ENCODE assay signal across 7 mouse cellular contexts in genomic region chr7:80294062-80294763, GRCm38 (mm10). TPM values are rescaled to one million over a fixed set of nuclear protein-coding genes. Genes with fewer than 3 reads are reported as not detected.
DNase-seq lines count a peak whose midpoint lies in the region; ATAC-seq and TF ChIP-seq lines count a peak whose summit lies in the region.

Gene Prc1, plus strand, starts transcription at chr7:80294450.

- peak within 1 kb of the TSS; percentile 93 for H3K27ac ChIP-seq in embryonic facial prominence, embryonic 10.5 days (replicated peaks)
- peak within 1 kb of the TSS; percentile 64 for H3K27ac ChIP-seq in intestine, postnatal 0 days (ENCODE audit: low read depth, low read length)
- peak within 1 kb of the TSS; percentile 69 for H3K27ac ChIP-seq in midbrain, embryonic 12.5 days (replicated peaks)
- peak within 1 kb of the TSS; percentile 37 for H3K27ac ChIP-seq in small intestine, adult 2 months (ENCODE audit: insufficient read depth, low read depth, low read length)

- peak; percentile 100 for DNase-seq in adrenal gland, postnatal 10 days
- peak; percentile 100 for DNase-seq in embryonic facial prominence, embryonic 10.5 days (ENCODE audit: low spot score)
- DNase-seq in gonadal fat pad, adult 2 months (ENCODE audit: low read depth): peak; percentile 70
- peak; percentile 98 for DNase-seq in left cerebral cortex, postnatal 4 days

- WGBS in embryonic facial prominence, embryonic 10.5 days: under 1% methylated on average over 52 of the region's 52 CpGs
- under 1% methylated on average over 52 of the region's 52 CpGs for WGBS in intestine, postnatal 0 days
- under 1% methylated on average over 52 of the region's 52 CpGs for WGBS in midbrain, embryonic 12.5 days
- under 1% methylated on average over 52 of the region's 52 CpGs for WGBS in small intestine, adult 2 months

- TF ChIP-seq POLR2A in small intestine, adult 2 months (IDR thresholded peaks at IDR 0.05; ENCODE audit: low read depth, low read length): peak; percentile 77

- ATAC-seq in intestine, postnatal 0 days: peak; percentile 99
- ATAC-seq in midbrain, embryonic 12.5 days (ENCODE audit: low FRiP score, low read depth): peak; percentile 99

- H3K4me1 ChIP-seq in embryonic facial prominence, embryonic 10.5 days: peaks cover 32% of the 10 kb centered on the region
- no peaks in the 10 kb centered on the region for H3K4me1 ChIP-seq in intestine, postnatal 0 days (replicated peaks; ENCODE audit: control insufficient read depth, insufficient read depth, low read length)
- peaks cover 21% of the 10 kb centered on the region for H3K4me1 ChIP-seq in midbrain, embryonic 12.5 days
- H3K4me1 ChIP-seq in small intestine, adult 2 months (ENCODE audit: control insufficient read depth, insufficient read depth, insufficient read length, low read length): peaks cover 2% of the 10 kb centered on the region; the same call in 1 of the 2 replicates

- TF ChIP-seq CTCF in intestine, postnatal 0 days (IDR thresholded peaks at IDR 0.05; ENCODE audit: low read depth): no peak
- TF ChIP-seq CTCF in small intestine, adult 2 months (IDR thresholded peaks at IDR 0.05; ENCODE audit: extremely low read depth, insufficient read length, insufficient replicate concordance, low read depth, low read length): no peak

- H3K4me3 ChIP-seq in embryonic facial prominence, embryonic 10.5 days: peak within 1 kb of the TSS; percentile 81
- peak within 1 kb of the TSS; percentile 75 for H3K4me3 ChIP-seq in intestine, postnatal 0 days (ENCODE audit: low read depth, low read length)
- H3K4me3 ChIP-seq in midbrain, embryonic 12.5 days: peak within 1 kb of the TSS; percentile 84
- H3K4me3 ChIP-seq in small intestine, adult 2 months (ENCODE audit: low read depth, low read length): peak within 1 kb of the TSS; percentile 81

- peak within 1 kb of the TSS; percentile 66 for H3K9ac ChIP-seq in intestine, postnatal 0 days (ENCODE audit: low read depth, low read length)
- H3K9ac ChIP-seq in midbrain, embryonic 12.5 days (replicated peaks): peak within 1 kb of the TSS; percentile 71

- peak within 1 kb of the TSS; percentile 88 for H3K4me2 ChIP-seq in intestine, postnatal 0 days (replicated peaks; ENCODE audit: low read depth)
- peak within 1 kb of the TSS; percentile 86 for H3K4me2 ChIP-seq in midbrain, embryonic 12.5 days (replicated peaks)

- no peaks in the 10 kb centered on the region for H3K9me3 ChIP-seq in embryonic facial prominence, embryonic 10.5 days
- no peaks in the 10 kb centered on the region for H3K9me3 ChIP-seq in intestine, postnatal 0 days (ENCODE audit: control insufficient read depth)
- no peaks in the 10 kb centered on the region for H3K9me3 ChIP-seq in midbrain, embryonic 12.5 days

- intact Hi-C loops in left cerebral cortex, postnatal 4 days (cut with DNase I): no loop called here

- H3K36me3 ChIP-seq in embryonic facial prominence, embryonic 10.5 days (replicated peaks): peaks cover 54% of the 10 kb centered on the region
- peaks cover 8% of the 10 kb centered on the region for H3K36me3 ChIP-seq in intestine, postnatal 0 days (ENCODE audit: control insufficient read depth, insufficient read depth)
- peaks cover 26% of the 10 kb centered on the region for H3K36me3 ChIP-seq in midbrain, embryonic 12.5 days
- H3K36me3 ChIP-seq in small intestine, adult 2 months (ENCODE audit: control insufficient read depth, insufficient read depth, low read length): peaks cover 8% of the 10 kb centered on the region; the same call in 1 of the 2 replicates

- no peaks in the 10 kb centered on the region for H3K27me3 ChIP-seq in embryonic facial prominence, embryonic 10.5 days (replicated peaks; ENCODE audit: low read depth, poor library complexity, severe bottlenecking)
- no peaks in the 10 kb centered on the region for H3K27me3 ChIP-seq in intestine, postnatal 0 days (replicated peaks; ENCODE audit: control insufficient read depth, insufficient read depth, low read length)
- H3K27me3 ChIP-seq in midbrain, embryonic 12.5 days: no peaks in the 10 kb centered on the region
- H3K27me3 ChIP-seq in small intestine, adult 2 months (ENCODE audit: control insufficient read depth, insufficient read depth, low read length): no peaks in the 10 kb centered on the region

RNA-seq across cellular contexts. Expression of gene Prc1, which starts in this region (rescaled TPM):
- total RNA-seq in adrenal gland, postnatal 10 days (2021): 10 to 100 TPM; 38.9 to 43.4 TPM
- 196 and 199 TPM in 2 replicates for polyA plus RNA-seq in embryonic facial prominence, embryonic 10.5 days (2016; fragmentation: Nextera tagmentation; extraction: Ambion mirVana)
- polyA plus RNA-seq in gonadal fat pad, adult 2 months (2012; rRNA removed): 4.6 and 5.2 TPM in 2 replicates
- polyA plus RNA-seq in intestine, postnatal 0 days (2015; fragmentation: Nextera tagmentation; extraction: Ambion mirVana): 32.5 TPM in 2 replicates
- total RNA-seq in left cerebral cortex, postnatal 4 days (2021): 10 to 100 TPM; 16.5 to 18.0 TPM
- 175 and 180 TPM in 2 replicates for polyA plus RNA-seq in midbrain, embryonic 12.5 days (2016; fragmentation: Nextera tagmentation; extraction: Ambion mirVana)
- polyA plus RNA-seq in small intestine, adult 2 months (2012; rRNA removed): 6.6 and 15.0 TPM in 2 replicates

Comparison
In these comparisons a context has a peak if more than half of its experiments do, and no peak if none do; other contexts are left out.
1. Peak in every context shown above with its lines: DNase-seq, ATAC-seq, H3K4me3 ChIP-seq and H3K27ac ChIP-seq.
2. H3K27ac ChIP-seq: peak in every context shown above with its lines; median percentile 93 in embryonic facial prominence, embryonic 10.5 days; 69 in midbrain, embryonic 12.5 days; 64 in intestine, postnatal 0 days; 37 in small intestine, adult 2 months.